Mouse (Mus musculus) frontal cortex, postnatal 14 days (tissue): ENCODE measurements around the gene Ctla2b.
"Not testable (repeated sequence)": the region's sequence is repeated elsewhere in the genome, so short reads cannot be mapped to it uniquely, and the experiment has no call there.

Experiments
- DNase-seq, 2 experiments: peaks; one replicate each; pipeline ENCODE4 v3.0.0; 2022; ENCODE audit warnings: low spot score in 2 of 2

Gene Ctla2b

GRCm38 (mm10) chr13:60897328-60897727 is at the start of gene Ctla2b:
Ctla2b (minus strand) TSS chr13:60897447.
- DNase-seq, result peak in 1 of 2 experiments; percentile 2

GRCm38 (mm10) chr13:60941884-60942283 is 44.6 kb upstream of the Ctla2b start, which contains the start of gene Tpbpa:
Tpbpa (minus strand) TSS chr13:60941984.
- DNase-seq, result not testable (repeated sequence)

- no peak for DNase-seq
Observed at GRCm38 (mm10) chr13:60936500-60936901, 39.3 kb upstream of the Ctla2b start, which contains the start of the genes Gm49391 and Ctla2a. Gm49391 (minus strand) TSS chr13:60936571. Ctla2a (minus strand) TSS chr13:60936625.

GRCm38 (mm10) chr13:60935490-60935889 is 38.2 kb upstream of the Ctla2b start, which contains the start of gene Gm49393:
Gm49393 (minus strand) TSS chr13:60935590.
- not testable (repeated sequence) for DNase-seq

- not testable (repeated sequence) for DNase-seq
Observed at GRCm38 (mm10) chr13:60904780-60905179, 7.5 kb upstream of the Ctla2b start, which contains the start of gene Tpbpb. Tpbpb (minus strand) TSS chr13:60904880.

GRCm38 (mm10) chr13:60896794-60897193 is 453 bp downstream of the Ctla2b start, which contains the start of gene Gm49392:
Gm49392 (minus strand) TSS chr13:60896894.
- DNase-seq, result not testable (repeated sequence)

GRCm38 (mm10) chr13:60895406-60896160 is 1.7 kb downstream of the Ctla2b start:
- DNase-seq, result no peak

- no peak for DNase-seq
Observed at GRCm38 (mm10) chr13:60892301-60892700, 4.9 kb downstream of the Ctla2b start.

GRCm38 (mm10) chr13:60864281-60864680 is 33.0 kb downstream of the Ctla2b start, which contains the start of gene 4930486L24Rik:
4930486L24Rik (minus strand) TSS chr13:60864475.
- no peak for DNase-seq

GRCm38 (mm10) chr13:60848241-60849120 is 48.8 kb downstream of the Ctla2b start:
- no peak for DNase-seq
